Mouse (Mus musculus): ENCODE measurements around the gene Xpnpep2. TPM values are rescaled to one million over a fixed set of nuclear protein-coding genes. Genes with fewer than 3 reads are reported as not detected.

Xpnpep2 gene
- total and polyA plus RNA-seq, 3 experiments: 0.39 to 2.0 (median 1.7) TPM

DNA sequence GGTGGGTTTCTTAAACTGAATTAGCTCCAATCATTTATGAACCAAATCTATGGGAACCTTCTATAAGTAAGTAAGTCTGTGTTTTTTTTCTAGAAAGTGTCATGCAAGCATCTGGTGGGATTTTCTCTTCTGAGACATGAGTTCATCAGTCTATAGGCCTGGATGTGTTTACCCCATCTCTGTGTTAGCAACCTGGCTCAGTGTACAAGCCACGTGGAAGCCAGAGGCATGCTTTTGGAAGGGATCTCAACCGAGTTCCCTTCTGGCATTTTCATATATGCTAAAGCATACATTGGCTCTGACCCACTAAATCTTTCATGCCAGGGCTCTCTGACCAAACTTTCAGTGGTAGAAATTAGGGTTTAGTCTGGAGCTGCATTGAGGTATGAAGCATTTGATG is 45.4 kb downstream of the Xpnpep2 start:
- Histone ChIP-seq H3K4me3 (ENCODE audit: low read depth, low read length) (no peak overlapping the region), H3K9me3 (replicated peaks) (no peaks in the 10 kb centered on the region), H3K27me3 (ENCODE audit: insufficient read depth, low read length) (no peaks in the 10 kb centered on the region), H3K36me3 (replicated peaks) (no peaks in the 10 kb centered on the region), H3K4me1 (ENCODE audit: insufficient read depth, low read depth, low read length) (peaks cover 58% of the 10 kb centered on the region)
- TF ChIP-seq POLR2AphosphoS5 (IDR thresholded peaks at IDR 0.05; ENCODE audit: insufficient replicate concordance, low read depth, low read length): no peak
- no peak for TF ChIP-seq TAL1 (conservative IDR thresholded peaks at IDR 0.05; ENCODE audit: low read depth, low read length)
- TF ChIP-seq GATA1 (IDR thresholded peaks at IDR 0.05; ENCODE audit: borderline replicate concordance, low read length): no peak
- TF ChIP-seq GATA2 (IDR thresholded peaks at IDR 0.05; ENCODE audit: borderline replicate concordance, low read depth, low read length): no peak
- DNase-seq (ENCODE audit: low spot score) (no peak), ATAC-seq (ENCODE audit: extremely low read depth, insufficient number of reproducible peaks, low FRiP score, poor library complexity, severe bottlenecking) (no peak)

DNA sequence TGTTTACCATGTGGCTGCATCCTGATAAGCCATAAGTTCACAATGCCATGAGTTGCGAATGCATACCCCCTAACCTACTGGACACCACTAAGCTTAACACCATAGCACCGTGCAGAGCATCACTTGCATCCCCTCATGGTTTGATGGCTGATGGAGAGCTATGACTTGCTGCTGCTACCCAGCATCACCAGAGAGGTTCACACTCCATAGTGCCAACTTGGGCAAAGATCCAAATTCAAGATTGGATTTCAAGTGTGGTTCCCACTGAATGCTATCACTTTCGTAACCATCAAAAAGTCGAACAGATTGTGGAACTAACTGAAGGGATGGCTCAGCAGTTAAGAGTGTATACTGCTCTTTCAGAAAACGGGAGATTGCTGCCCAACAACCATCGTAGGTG is 47.0 kb downstream of the Xpnpep2 start:
- ATAC-seq (ENCODE audit: extremely low read depth, insufficient number of reproducible peaks, low FRiP score, poor library complexity, severe bottlenecking) (no peak), DNase-seq (ENCODE audit: low spot score) (no peak)
- Histone ChIP-seq H3K4me1 (ENCODE audit: insufficient read depth, low read depth, low read length) (peaks cover 60% of the 10 kb centered on the region), H3K36me3 (replicated peaks) (no peaks in the 10 kb centered on the region), H3K9me3 (replicated peaks) (no peaks in the 10 kb centered on the region), H3K4me3 (ENCODE audit: low read depth, low read length) (no peak overlapping the region), H3K27me3 (ENCODE audit: insufficient read depth, low read length) (no peaks in the 10 kb centered on the region)
- TF ChIP-seq POLR2AphosphoS5 (IDR thresholded peaks at IDR 0.05; ENCODE audit: insufficient replicate concordance, low read depth, low read length) (no peak), GATA2 (IDR thresholded peaks at IDR 0.05; ENCODE audit: borderline replicate concordance, low read depth, low read length) (no peak), CTCF (IDR thresholded peaks at IDR 0.05; ENCODE audit: low read depth, low read length) (no peak), TAL1 (conservative IDR thresholded peaks at IDR 0.05; ENCODE audit: low read depth, low read length) (no peak), GATA1 (IDR thresholded peaks at IDR 0.05; ENCODE audit: borderline replicate concordance, low read length) (no peak)

DNA sequence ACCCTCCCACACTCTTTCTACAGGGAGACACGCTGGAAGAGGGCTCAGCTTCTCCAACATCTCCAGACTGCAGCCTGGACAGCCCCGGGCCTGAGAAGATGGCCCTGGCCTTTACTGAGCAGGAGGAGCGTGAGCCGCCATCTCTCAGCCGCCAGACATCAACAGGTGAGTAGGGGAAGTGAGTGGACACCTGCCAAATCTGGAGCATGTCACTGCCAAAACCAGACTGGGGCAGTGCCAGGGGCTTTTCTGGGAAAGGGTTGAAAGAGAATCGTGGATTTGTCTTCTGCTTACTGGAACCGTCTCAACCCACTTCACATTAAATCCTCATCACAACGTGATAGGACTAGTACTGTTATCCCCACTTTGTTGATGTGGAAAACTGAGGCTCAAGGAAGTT is 48.9 kb downstream of the Xpnpep2 start:
- TF ChIP-seq TAL1 (conservative IDR thresholded peaks at IDR 0.05; ENCODE audit: low read depth, low read length) (no peak), CTCF (IDR thresholded peaks at IDR 0.05; ENCODE audit: low read depth, low read length) (no peak), POLR2AphosphoS5 (IDR thresholded peaks at IDR 0.05; ENCODE audit: insufficient replicate concordance, low read depth, low read length) (no peak), GATA1 (IDR thresholded peaks at IDR 0.05; ENCODE audit: borderline replicate concordance, low read length) (no peak), GATA2 (IDR thresholded peaks at IDR 0.05; ENCODE audit: borderline replicate concordance, low read depth, low read length) (no peak)
- Histone ChIP-seq H3K4me1 (ENCODE audit: insufficient read depth, low read depth, low read length) (peaks cover 61% of the 10 kb centered on the region), H3K4me3 (ENCODE audit: low read depth, low read length) (no peak overlapping the region), H3K36me3 (replicated peaks) (no peaks in the 10 kb centered on the region), H3K9me3 (replicated peaks) (no peaks in the 10 kb centered on the region), H3K27me3 (ENCODE audit: insufficient read depth, low read length) (no peaks in the 10 kb centered on the region)
- DNase-seq (ENCODE audit: low spot score) (no peak), ATAC-seq (ENCODE audit: extremely low read depth, insufficient number of reproducible peaks, low FRiP score, poor library complexity, severe bottlenecking) (no peak)

DNA sequence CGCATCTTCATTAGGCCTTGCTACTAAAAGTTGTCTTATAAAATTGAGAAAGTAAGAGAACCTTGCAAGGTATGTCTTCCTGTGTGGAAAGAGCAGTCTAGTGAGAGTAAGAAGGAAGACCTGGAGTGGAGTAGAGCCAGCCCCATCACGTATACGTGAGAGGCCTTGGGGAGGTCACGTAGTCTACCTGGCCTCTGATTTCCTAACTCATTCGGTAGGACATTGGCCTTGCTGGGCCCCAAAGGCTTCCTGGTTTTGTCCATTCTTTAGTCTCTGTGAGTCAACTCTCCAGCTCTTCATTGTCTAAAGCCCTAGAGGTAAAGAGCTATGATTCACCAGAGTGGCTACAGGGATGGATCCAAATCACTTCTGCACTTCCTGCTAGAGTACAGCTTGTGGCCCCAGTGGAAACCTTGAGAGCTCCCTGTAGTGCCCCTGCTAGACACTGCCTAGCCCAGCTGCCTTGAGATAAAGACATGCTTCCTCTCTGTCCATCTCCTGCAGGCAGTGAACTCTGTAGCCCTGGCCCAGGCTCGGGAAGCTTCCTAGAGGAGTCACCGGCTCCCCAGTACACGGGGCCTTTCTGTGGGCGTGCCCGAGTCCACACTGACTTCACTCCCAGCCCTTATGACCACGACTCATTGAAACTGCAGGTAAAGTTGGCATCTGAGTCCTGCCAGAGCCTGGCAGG is 49.8 kb downstream of the Xpnpep2 start:
- DNase-seq (ENCODE audit: low spot score) (no peak), ATAC-seq (ENCODE audit: extremely low read depth, insufficient number of reproducible peaks, low FRiP score, poor library complexity, severe bottlenecking) (no peak)
- TF ChIP-seq GATA1 (IDR thresholded peaks at IDR 0.05; ENCODE audit: borderline replicate concordance, low read length) (no peak), CTCF (IDR thresholded peaks at IDR 0.05; ENCODE audit: low read depth, low read length) (no peak), POLR2AphosphoS5 (IDR thresholded peaks at IDR 0.05; ENCODE audit: insufficient replicate concordance, low read depth, low read length) (no peak), GATA2 (IDR thresholded peaks at IDR 0.05; ENCODE audit: borderline replicate concordance, low read depth, low read length) (no peak), TAL1 (conservative IDR thresholded peaks at IDR 0.05; ENCODE audit: low read depth, low read length) (no peak)
- Histone ChIP-seq H3K36me3 (replicated peaks) (no peaks in the 10 kb centered on the region), H3K9me3 (replicated peaks) (no peaks in the 10 kb centered on the region), H3K4me1 (ENCODE audit: insufficient read depth, low read depth, low read length) (peaks cover 52% of the 10 kb centered on the region), H3K4me3 (ENCODE audit: low read depth, low read length) (no peak overlapping the region), H3K27me3 (ENCODE audit: insufficient read depth, low read length) (no peaks in the 10 kb centered on the region)

DNA sequence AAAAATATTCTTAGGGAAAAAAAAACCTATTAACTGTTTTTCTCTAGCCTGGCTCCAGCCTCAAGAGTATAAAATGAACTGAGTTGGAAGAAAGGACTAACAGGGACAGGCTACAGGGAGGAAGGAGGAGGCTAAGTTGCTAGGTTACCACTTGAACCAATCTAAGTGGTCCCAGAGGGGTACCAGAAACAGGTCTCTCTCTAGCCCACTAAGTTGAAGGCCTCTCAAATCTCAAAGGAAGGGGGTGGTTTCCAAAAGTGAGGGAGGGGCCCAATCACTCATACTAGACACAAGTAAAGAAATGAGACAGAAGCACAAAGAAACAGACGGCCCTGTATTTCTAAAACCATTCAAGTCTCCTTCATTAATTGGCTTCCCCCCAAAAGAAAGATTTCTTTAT is 61.4 kb downstream of the Xpnpep2 start:
- Histone ChIP-seq H3K4me3 (ENCODE audit: low read depth, low read length) (no peak overlapping the region), H3K27me3 (ENCODE audit: insufficient read depth, low read length) (no peaks in the 10 kb centered on the region), H3K36me3 (replicated peaks) (peaks cover 39% of the 10 kb centered on the region), H3K4me1 (ENCODE audit: insufficient read depth, low read depth, low read length) (peaks cover 3% of the 10 kb centered on the region), H3K9me3 (replicated peaks) (no peaks in the 10 kb centered on the region)
- TF ChIP-seq POLR2AphosphoS5 (IDR thresholded peaks at IDR 0.05; ENCODE audit: insufficient replicate concordance, low read depth, low read length): no peak
- TF ChIP-seq GATA2 (IDR thresholded peaks at IDR 0.05; ENCODE audit: borderline replicate concordance, low read depth, low read length): no peak
- no peak for TF ChIP-seq TAL1 (conservative IDR thresholded peaks at IDR 0.05; ENCODE audit: low read depth, low read length)
- TF ChIP-seq CTCF (IDR thresholded peaks at IDR 0.05; ENCODE audit: low read depth, low read length): no peak
- ATAC-seq (ENCODE audit: extremely low read depth, insufficient number of reproducible peaks, low FRiP score, poor library complexity, severe bottlenecking) (no peak), DNase-seq (ENCODE audit: low spot score) (no peak)

DNA sequence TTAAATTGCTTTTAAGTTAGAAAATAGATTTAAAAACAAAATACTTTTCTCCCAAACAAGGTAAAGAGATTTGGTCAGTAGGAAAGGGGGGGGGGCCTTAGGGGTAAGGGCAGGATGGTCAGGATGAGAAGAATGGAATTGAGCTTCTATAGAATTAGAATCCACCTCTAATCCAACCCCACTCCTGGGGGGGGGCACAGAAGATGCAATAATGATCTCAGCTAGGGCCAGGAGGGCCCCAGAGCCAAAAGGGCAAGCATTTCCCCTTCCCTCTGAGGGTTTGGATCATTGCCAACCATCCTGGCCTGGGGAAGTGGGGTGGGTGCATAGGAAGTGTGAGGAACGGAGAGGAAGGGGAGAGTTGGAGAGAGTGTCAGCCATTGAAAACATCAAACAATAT is 61.8 kb downstream of the Xpnpep2 start:
- DNase-seq (ENCODE audit: low spot score) (no peak), ATAC-seq (ENCODE audit: extremely low read depth, insufficient number of reproducible peaks, low FRiP score, poor library complexity, severe bottlenecking) (no peak)
- Histone ChIP-seq H3K4me1 (ENCODE audit: insufficient read depth, low read depth, low read length) (no peaks in the 10 kb centered on the region; the same call in 1 of the 2 replicates), H3K36me3 (replicated peaks) (peaks cover 42% of the 10 kb centered on the region), H3K27me3 (ENCODE audit: insufficient read depth, low read length) (no peaks in the 10 kb centered on the region), H3K9me3 (replicated peaks) (no peaks in the 10 kb centered on the region), H3K4me3 (ENCODE audit: low read depth, low read length) (no peak overlapping the region)
- TF ChIP-seq CTCF (IDR thresholded peaks at IDR 0.05; ENCODE audit: low read depth, low read length): no peak
- TF ChIP-seq TAL1 (conservative IDR thresholded peaks at IDR 0.05; ENCODE audit: low read depth, low read length): no peak
- TF ChIP-seq GATA2 (IDR thresholded peaks at IDR 0.05; ENCODE audit: borderline replicate concordance, low read depth, low read length): no peak
- TF ChIP-seq POLR2AphosphoS5 (IDR thresholded peaks at IDR 0.05; ENCODE audit: insufficient replicate concordance, low read depth, low read length): no peak
- no peak for TF ChIP-seq GATA1 (IDR thresholded peaks at IDR 0.05; ENCODE audit: borderline replicate concordance, low read length)

Data from G1E (cell line).